Mouse (Mus musculus) right cerebral cortex, postnatal 14 days (tissue): ENCODE data around the gene Eif3k.
A peak's percentile ranks its signal among the peaks of the same experiment; 100 is the strongest.
"Not testable (repeated sequence)": the region's sequence is repeated elsewhere in the genome, so short reads cannot be mapped to it uniquely, and the experiment has no call there.

Experiments
- DNase-seq: peaks from one replicate; pipeline ENCODE4 v3.0.0; 2022

Gene Eif3k

GRCm38 (mm10) chr7:28984452-28984851, 2.8 kb upstream of the Eif3k start:
- no peak for DNase-seq

- no peak for DNase-seq
Observed at GRCm38 (mm10) chr7:28983849-28984248, 2.2 kb upstream of the Eif3k start.

- DNase-seq: no peak
Observed at GRCm38 (mm10) chr7:28983141-28983564, 1.5 kb upstream of the Eif3k start.

GRCm38 (mm10) chr7:28982274-28983013, 780 bp upstream of the Eif3k start:
- no peak for DNase-seq

- DNase-seq: no peak
Observed at GRCm38 (mm10) chr7:28977556-28977955, 4.1 kb downstream of the Eif3k start.

- no peak for DNase-seq
Observed at GRCm38 (mm10) chr7:28973025-28973424, 8.6 kb downstream of the Eif3k start.

- DNase-seq: peak; percentile 90
Observed at GRCm38 (mm10) chr7:28972542-28972985, 9.1 kb downstream of the Eif3k start.

GRCm38 (mm10) chr7:28971770-28972269, 9.8 kb downstream of the Eif3k start:
- DNase-seq: no peak

- no peak for DNase-seq
Observed at GRCm38 (mm10) chr7:28971029-28971428, 10.6 kb downstream of the Eif3k start.

- no peak for DNase-seq
Observed at GRCm38 (mm10) chr7:28969672-28970394, 11.8 kb downstream of the Eif3k start.

- DNase-seq: no peak
Observed at GRCm38 (mm10) chr7:28969271-28969670, 12.4 kb downstream of the Eif3k start.

GRCm38 (mm10) chr7:28968120-28968519, 13.5 kb downstream of the Eif3k start:
- DNase-seq: not testable (repeated sequence)

GRCm38 (mm10) chr7:28966751-28967505, 14.7 kb downstream of the Eif3k start:
- DNase-seq: no peak

GRCm38 (mm10) chr7:28966181-28966580, 15.5 kb downstream of the Eif3k start:
- DNase-seq: no peak

- no peak for DNase-seq
Observed at GRCm38 (mm10) chr7:28965346-28965840, 16.3 kb downstream of the Eif3k start.

- DNase-seq: no peak
Observed at GRCm38 (mm10) chr7:28963399-28963923, 18.2 kb downstream of the Eif3k start.

GRCm38 (mm10) chr7:28961927-28962670, 19.6 kb downstream of the Eif3k start, which contains the start of gene Actn4:
Gene Actn4 (minus strand): TSS chr7:28962340.
- peak; percentile 99 for DNase-seq

- no peak for DNase-seq
Observed at GRCm38 (mm10) chr7:28961584-28961926, 20.1 kb downstream of the Eif3k start.

- DNase-seq: no peak
Observed at GRCm38 (mm10) chr7:28960354-28961046, 21.2 kb downstream of the Eif3k start.

- no peak for DNase-seq
Observed at GRCm38 (mm10) chr7:28959505-28960045, 22.1 kb downstream of the Eif3k start.

- DNase-seq: no peak
Observed at GRCm38 (mm10) chr7:28958770-28959169, 22.9 kb downstream of the Eif3k start.
